Mouse (Mus musculus) CH12.LX (cell line): Measurements from ENCODE around the gene Ncor2. TPM values are rescaled to one million over a fixed set of nuclear protein-coding genes. Genes with fewer than 3 reads are reported as not detected.

Experiments used
- DNase-seq: peaks from one replicate; pipeline ENCODE4 v3.0.0-alpha.2; 2013; ENCODE audit errors: extremely low read depth
- H3K27ac ChIP-seq: 2 replicates; pipeline ENCODE4 v1.5.1; 2012; ENCODE audit warnings: low read depth, mild to moderate bottlenecking, control low read depth, moderate library complexity; ENCODE audit not compliant: insufficient read depth
- H3K27me3 ChIP-seq: replicated peaks from 2 replicates; pipeline ENCODE3; 2012; ENCODE audit warnings: inconsistent platforms
- H3K36me3 ChIP-seq, 2 experiments: replicated peaks in 1 of 2; 2 replicates each; pipeline versions ENCODE3 to v1.6.1; 2012; ENCODE audit warnings: inconsistent platforms in 1 of 2, low read length in 1 of 2, mild to moderate bottlenecking in 1 of 2, mixed read lengths in 1 of 2, moderate library complexity in 1 of 2; ENCODE audit not compliant: control insufficient read depth in 1 of 2, insufficient read depth in 1 of 2
- H3K4me1 ChIP-seq, 2 experiments: 2 replicates each; pipeline ENCODE4 v1.6.1; 2012; ENCODE audit warnings: inconsistent platforms in 1 of 2, moderate library complexity in 1 of 2; ENCODE audit not compliant: insufficient read depth in 2 of 2, control insufficient read depth in 1 of 2
- H3K4me2 ChIP-seq: 2 replicates; pipeline ENCODE4 v1.6.1; 2012; ENCODE audit warnings: low read depth, mild to moderate bottlenecking, control low read depth; ENCODE audit not compliant: poor library complexity, insufficient read depth, severe bottlenecking
- H3K4me3 ChIP-seq, 3 experiments: fragments of 150-350 bp in 1 of 3; sonication (generic) in 1 of 3; replicated peaks in 1 of 3; 2 replicates each; pipeline versions ENCODE3 to v1.5.1; 2011 to 2012; ENCODE audit warnings: low read depth in 2 of 3, low read length in 2 of 3, mild to moderate bottlenecking in 2 of 3, moderate library complexity in 2 of 3, control low read depth in 1 of 3, improper control_type of control experiment in 1 of 3, inconsistent platforms in 1 of 3, mixed read lengths in 1 of 3; ENCODE audit not compliant: poor library complexity in 1 of 3
- H3K79me2 ChIP-seq: replicated peaks from 2 replicates; pipeline ENCODE4 v1.6.1; 2012; ENCODE audit warnings: mild to moderate bottlenecking, moderate library complexity; ENCODE audit not compliant: control insufficient read depth, poor library complexity, insufficient read depth, severe bottlenecking; ENCODE audit errors: extremely low read depth
- H3K9ac ChIP-seq: 2 replicates; pipeline ENCODE4 v1.6.1; 2012; ENCODE audit warnings: low read depth, mild to moderate bottlenecking, control low read depth, moderate library complexity; ENCODE audit not compliant: insufficient read depth
- H3K9me3 ChIP-seq: replicated peaks from 2 replicates; pipeline ENCODE3; 2012; ENCODE audit warnings: low read length, inconsistent platforms, mixed read lengths
- CHD1 ChIP-seq: IDR thresholded peaks from 2 replicates; pipeline ENCODE4 v1.6.1; 2012; ENCODE audit warnings: low read depth, low read length, improper control_type of control experiment, inconsistent platforms
- CTCF ChIP-seq, 2 experiments: IDR thresholded peaks in 1 of 2; conservative IDR thresholded peaks in 1 of 2; 2 replicates each; pipeline ENCODE4 v1.5.1; 2011 to 2012; ENCODE audit warnings: low read depth in 2 of 2, low read length in 2 of 2, improper control_type of control experiment in 1 of 2, inconsistent platforms in 1 of 2, mild to moderate bottlenecking in 1 of 2, moderate library complexity in 1 of 2
- EP300 ChIP-seq: IDR thresholded peaks from 2 replicates; pipeline ENCODE4 v1.6.1; 2011; ENCODE audit warnings: low read length, improper control_type of control experiment
- GABPA ChIP-seq: IDR thresholded peaks from 2 replicates; pipeline ENCODE4 v1.6.1; 2012; ENCODE audit warnings: low read depth, low read length, improper control_type of control experiment, inconsistent platforms; ENCODE audit not compliant: insufficient replicate concordance
- JUND ChIP-seq: conservative IDR thresholded peaks from 2 replicates; pipeline ENCODE4 v1.6.1; 2011; ENCODE audit warnings: low read depth, low read length, improper control_type of control experiment
- KAT2A ChIP-seq: IDR thresholded peaks from 2 replicates; pipeline ENCODE4 v1.6.1; 2012; ENCODE audit warnings: low read length, improper control_type of control experiment, inconsistent platforms; ENCODE audit not compliant: insufficient replicate concordance
- MAFK ChIP-seq: IDR thresholded peaks from 2 replicates; pipeline ENCODE4 v1.6.1; 2011; ENCODE audit warnings: low read length, improper control_type of control experiment; ENCODE audit not compliant: insufficient replicate concordance
- MAX ChIP-seq: IDR thresholded peaks from 2 replicates; pipeline ENCODE4 v1.6.1; 2011; ENCODE audit warnings: low read length, improper control_type of control experiment
- MAZ ChIP-seq: IDR thresholded peaks from 2 replicates; pipeline ENCODE4 v1.6.1; 2012; ENCODE audit warnings: low read depth, mild to moderate bottlenecking, inconsistent platforms, low read length, improper control_type of control experiment, moderate library complexity
- PAX5 ChIP-seq: IDR thresholded peaks from 2 replicates; pipeline ENCODE4 v1.6.1; 2012; ENCODE audit warnings: low read length, inconsistent platforms, mixed read lengths
- POLR2A ChIP-seq: IDR thresholded peaks from 2 replicates; pipeline ENCODE4 v1.6.1; 2011; ENCODE audit warnings: low read depth, mild to moderate bottlenecking, improper control_type of control experiment, low read length
- RAD21 ChIP-seq: IDR thresholded peaks from 2 replicates; pipeline ENCODE4 v1.6.1; 2011; ENCODE audit warnings: low read depth, mild to moderate bottlenecking, low read length, improper control_type of control experiment, moderate library complexity
- RCOR1 ChIP-seq: conservative IDR thresholded peaks from 2 replicates; pipeline ENCODE4 v1.6.1; 2012; ENCODE audit warnings: low read depth, mild to moderate bottlenecking, inconsistent platforms, low read length, improper control_type of control experiment
- SIN3A ChIP-seq: IDR thresholded peaks from 2 replicates; pipeline ENCODE4 v1.6.1; 2012; ENCODE audit warnings: low read length, improper control_type of control experiment, inconsistent platforms
- TCF12 ChIP-seq: IDR thresholded peaks from 2 replicates; pipeline ENCODE4 v1.6.1; 2014; ENCODE audit warnings: low read depth, mild to moderate bottlenecking, inconsistent platforms, low read length, improper control_type of control experiment
- ZC3H11A ChIP-seq: IDR thresholded peaks from 2 replicates; pipeline ENCODE4 v1.6.1; 2012; ENCODE audit warnings: low read depth, mild to moderate bottlenecking, inconsistent platforms, low read length, improper control_type of control experiment
- ZKSCAN1 ChIP-seq: IDR thresholded peaks from 2 replicates; pipeline ENCODE4 v1.6.1; 2012; ENCODE audit warnings: low read depth, inconsistent platforms, low read length, improper control_type of control experiment, borderline replicate concordance
- dilution Hi-C: fragments of 300-500 bp; cut with MboI; formaldehyde crosslinking; loops from 2 replicates; pipeline ENCODE4 v1.14.3; 2020; ENCODE audit warnings: low sequenced_read_pairs; ENCODE audit not compliant: extremely low pct_unique_long_range_greater_than_20kb, extremely low pct_ligation_motif_present
- in situ Hi-C: fragments of 300-500 bp; cut with MboI; formaldehyde crosslinking; loops from 3 replicates; pipeline ENCODE4 v1.14.3; 2019; ENCODE audit warnings: low sequenced_read_pairs, low pct_ligation_motif_present, low pct_unique_long_range_greater_than_20kb, mixed read lengths
- polyA plus RNA-seq: library from polyadenylated mRNA; unstranded; fragments of >175 nt; gene quantifications from 2 replicates; pipeline ENCODE4 v1.2.1, GENCODE M21; 2012; ENCODE audit warnings: low read depth; ENCODE audit not compliant: insufficient read length
- total RNA-seq, 2 experiments: library from RNA; depleted of rRNA; stranded (reverse); fragments of 300-350 nt in 1 of 2; fragments of >200 nt in 1 of 2; gene quantifications; 2 replicates each; pipeline ENCODE4 v1.2.3; 2012 to 2014

Ncor2 gene
- total and polyA plus RNA-seq, 3 experiments: 3.9 to 44.7 (median 10.8) TPM

DNA sequence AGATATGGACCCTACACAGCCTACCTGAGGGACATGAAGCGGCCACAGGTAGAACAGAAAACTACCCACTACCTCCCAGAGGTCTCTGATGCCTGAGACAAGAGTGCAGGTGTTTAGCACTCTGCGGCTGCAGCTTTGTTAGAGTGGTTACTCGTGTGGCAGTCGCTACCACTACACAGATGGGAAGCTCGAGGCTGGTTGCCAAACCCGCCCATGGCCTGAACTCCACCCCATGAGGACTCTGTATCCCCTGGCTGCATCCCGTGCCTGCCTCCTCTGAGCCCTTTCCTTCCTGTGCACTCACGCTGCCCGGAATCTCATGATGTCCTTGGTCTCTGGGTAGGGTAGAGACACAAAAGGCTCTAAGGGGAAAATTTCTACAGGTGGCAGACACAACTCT, 80.3 kb downstream of the Ncor2 start:
- in situ Hi-C loops: no loop called here
- Histone ChIP-seq H3K27ac (no peak overlapping the region), H3K27me3 (no peaks in the 10 kb centered on the region), H3K4me1 (peaks cover 9 to 32% of the 10 kb centered on the region in 2 experiments), H3K4me3 (no peak overlapping the region), H3K36me3 (peaks cover 39 to 97% of the 10 kb centered on the region in 2 experiments), H3K9me3 (no peaks in the 10 kb centered on the region), H3K4me2 (no peak overlapping the region), H3K9ac (no peak overlapping the region), H3K79me2 (no peaks in the 10 kb centered on the region)
- TF ChIP-seq TCF12: no peak
- TF ChIP-seq CTCF (conservative IDR thresholded peaks at IDR 0.05 in 1 of 2, IDR thresholded peaks at IDR 0.05 in 1 of 2; ENCODE audit: low read depth in 2 of 2, low read length in 2 of 2): no peak
- no peak for TF ChIP-seq GABPA
- TF ChIP-seq EP300: no peak
- no peak for TF ChIP-seq RCOR1
- dilution Hi-C loops: no loop called here
- DNase-seq: no peak

- H3K27me3 ChIP-seq: no peaks in the 10 kb centered on the region
- H3K9me3 ChIP-seq: no peaks in the 10 kb centered on the region
- H3K4me2 ChIP-seq: no peak overlapping the region
- dilution Hi-C loops: no loop called here
- H3K9ac ChIP-seq: no peak overlapping the region
- TF ChIP-seq CHD1: no peak
- no peak for TF ChIP-seq JUND
- TF ChIP-seq RCOR1: no peak
- no peak for TF ChIP-seq SIN3A
- no peak for TF ChIP-seq GABPA
- no peak for TF ChIP-seq MAX
- H3K36me3 ChIP-seq: peaks cover 30 to 97% of the 10 kb centered on the region in 2 experiments
- H3K4me1 ChIP-seq: peaks cover 9 to 33% of the 10 kb centered on the region in 2 experiments
- in situ Hi-C loops: no loop called here
- DNase-seq: no peak
- no peak overlapping the region for H3K27ac ChIP-seq
- no peak overlapping the region for H3K4me3 ChIP-seq
- H3K79me2 ChIP-seq: no peaks in the 10 kb centered on the region
These were observed 82.7 kb downstream of the Ncor2 start for GRCm38 (mm10) chr5:125096368-125096767.

- H3K9ac ChIP-seq: no peak overlapping the region
- peaks cover 9 to 33% of the 10 kb centered on the region in 2 experiments for H3K4me1 ChIP-seq
- H3K4me3 ChIP-seq: no peak overlapping the region
- dilution Hi-C loops: no loop called here
- H3K4me2 ChIP-seq: no peak overlapping the region
- TF ChIP-seq MAFK: no peak
- no peak for TF ChIP-seq SIN3A
- TF ChIP-seq ZKSCAN1: no peak
- no peak for TF ChIP-seq POLR2A
- TF ChIP-seq ZC3H11A: no peak
- no peak for TF ChIP-seq MAZ
- TF ChIP-seq MAX: no peak
- no peak for TF ChIP-seq JUND
- TF ChIP-seq RAD21: no peak
- no peak for TF ChIP-seq PAX5
- no peak for TF ChIP-seq CTCF (conservative IDR thresholded peaks at IDR 0.05 in 1 of 2, IDR thresholded peaks at IDR 0.05 in 1 of 2; ENCODE audit: low read depth in 2 of 2, low read length in 2 of 2)
- no peak for TF ChIP-seq KAT2A
- TF ChIP-seq GABPA: no peak
- no peak overlapping the region for H3K27ac ChIP-seq
- DNase-seq: no peak
- no peaks in the 10 kb centered on the region for H3K9me3 ChIP-seq
- peaks cover 37 to 97% of the 10 kb centered on the region in 2 experiments for H3K36me3 ChIP-seq
- no peaks in the 10 kb centered on the region for H3K27me3 ChIP-seq
- in situ Hi-C loops: no loop called here
- H3K79me2 ChIP-seq: no peaks in the 10 kb centered on the region
These were observed 83.4 kb downstream of the Ncor2 start for GRCm38 (mm10) chr5:125095525-125096175.
